Mouse (Mus musculus) G1E (cell line): ENCODE results near the gene Kansl1l. TPM values are rescaled to one million over a fixed set of nuclear protein-coding genes. Genes with fewer than 3 reads are reported as not detected.

Experiments
- ATAC-seq: 2 replicates; pipeline ENCODE4 v1.8.0; 2016; ENCODE audit warnings: mild to moderate bottlenecking; ENCODE audit not compliant: insufficient number of reproducible peaks, poor library complexity, low FRiP score, severe bottlenecking; ENCODE audit errors: extremely low read depth
- DNase-seq: peaks from one replicate; pipeline ENCODE4 v3.0.0; 2012; ENCODE audit warnings: low spot score
- H3K27me3 ChIP-seq: 2 replicates; pipeline ENCODE4 v1.6.1; 2012; ENCODE audit warnings: mild to moderate bottlenecking, low read length, inconsistent platforms; ENCODE audit not compliant: insufficient read depth
- H3K36me3 ChIP-seq: replicated peaks from 2 replicates; pipeline ENCODE3; 2012; ENCODE audit warnings: mild to moderate bottlenecking, inconsistent platforms
- H3K4me1 ChIP-seq: 2 replicates; pipeline ENCODE4 v1.6.1; 2012; ENCODE audit warnings: low read depth, low read length, inconsistent platforms, mixed read lengths; ENCODE audit not compliant: insufficient read depth
- H3K4me3 ChIP-seq: 2 replicates; pipeline ENCODE4 v1.5.1; 2012; ENCODE audit warnings: low read depth, mild to moderate bottlenecking, inconsistent platforms, low read length, moderate library complexity, mixed read lengths
- H3K9me3 ChIP-seq: replicated peaks from 2 replicates; pipeline ENCODE4 v1.6.1; 2012; ENCODE audit warnings: inconsistent platforms
- CTCF ChIP-seq: IDR thresholded peaks from 2 replicates; pipeline ENCODE4 v1.5.1; 2012; ENCODE audit warnings: low read depth, low read length, inconsistent platforms, mixed read lengths
- GATA1 ChIP-seq: IDR thresholded peaks from 2 replicates; pipeline ENCODE4 v1.6.1; 2012; ENCODE audit warnings: borderline replicate concordance, low read length, inconsistent platforms, mixed read lengths
- GATA2 ChIP-seq: IDR thresholded peaks from 2 replicates; pipeline ENCODE4 v1.6.1; 2012; ENCODE audit warnings: low read depth, low read length, inconsistent platforms, borderline replicate concordance
- POLR2AphosphoS5 ChIP-seq: IDR thresholded peaks from 2 replicates; pipeline ENCODE4 v1.6.1; 2012; ENCODE audit warnings: low read depth, low read length, inconsistent platforms; ENCODE audit not compliant: insufficient replicate concordance
- TAL1 ChIP-seq: conservative IDR thresholded peaks from 2 replicates; pipeline ENCODE4 v1.6.1; 2012; ENCODE audit warnings: low read depth, low read length, inconsistent platforms, mixed read lengths
- polyA plus RNA-seq: library from polyadenylated mRNA; stranded (reverse); fragments of >175 nt; gene quantifications from 2 replicates; pipeline ENCODE4 v1.2.3, GENCODE M21; 2012
- total RNA-seq, 2 experiments: library from RNA; stranded (forward) in 1 of 2; stranded (reverse) in 1 of 2; fragments of 200-1000 nt in 1 of 2; fragments of >200 nt in 1 of 2; fragmentation: Nextera tagmentation in 1 of 2; gene quantifications; 2 replicates each; pipeline ENCODE4 v1.2.3; 2014 to 2017

Kansl1l gene
- total and polyA plus RNA-seq, 3 experiments: 0.94 to 28.8 (median 18.7) TPM

GRCm38 (mm10) chr1:66806821-66807220, 10.5 kb downstream of the Kansl1l start:
- H3K9me3 ChIP-seq: no peaks in the 10 kb centered on the region
- peaks cover 5% of the 10 kb centered on the region for H3K36me3 ChIP-seq
- TF ChIP-seq POLR2AphosphoS5 (no peak), CTCF (no peak), GATA2 (no peak), GATA1 (no peak), TAL1 (no peak)
- ATAC-seq: no peak
- H3K4me1 ChIP-seq: no peaks in the 10 kb centered on the region
- H3K27me3 ChIP-seq: no peaks in the 10 kb centered on the region
- H3K4me3 ChIP-seq: no peak overlapping the region
- DNase-seq: no peak

- Histone ChIP-seq H3K9me3 (no peaks in the 10 kb centered on the region), H3K27me3 (no peaks in the 10 kb centered on the region), H3K4me3 (no peak overlapping the region), H3K36me3 (peaks cover 15% of the 10 kb centered on the region), H3K4me1 (no peaks in the 10 kb centered on the region)
- TF ChIP-seq POLR2AphosphoS5 (no peak), TAL1 (no peak), GATA2 (no peak), CTCF (no peak), GATA1 (no peak)
- ATAC-seq (no peak), DNase-seq (no peak)
Measured at GRCm38 (mm10) chr1:66805408-66805807, 12.0 kb downstream of the Kansl1l start.

- Histone ChIP-seq H3K4me3 (no peak overlapping the region), H3K9me3 (no peaks in the 10 kb centered on the region), H3K36me3 (peaks cover 22% of the 10 kb centered on the region), H3K4me1 (no peaks in the 10 kb centered on the region), H3K27me3 (no peaks in the 10 kb centered on the region)
- ATAC-seq (no peak), DNase-seq (no peak)
- TF ChIP-seq TAL1 (no peak), CTCF (no peak), GATA1 (no peak), GATA2 (no peak), POLR2AphosphoS5 (no peak)
Measured at GRCm38 (mm10) chr1:66804710-66805109, 12.7 kb downstream of the Kansl1l start.

- Histone ChIP-seq H3K4me3 (no peak overlapping the region), H3K27me3 (no peaks in the 10 kb centered on the region)
Measured at GRCm38 (mm10) chr1:66797962-66798361, 19.4 kb downstream of the Kansl1l start.

GRCm38 (mm10) chr1:66792838-66793466, 24.4 kb downstream of the Kansl1l start:
- no peaks in the 10 kb centered on the region for H3K27me3 ChIP-seq
- H3K36me3 ChIP-seq: peaks cover 7% of the 10 kb centered on the region
- H3K4me3 ChIP-seq: no peak overlapping the region
- H3K4me1 ChIP-seq: no peaks in the 10 kb centered on the region
- ATAC-seq: no peak
- no peak for DNase-seq
- TF ChIP-seq POLR2AphosphoS5: no peak
- TF ChIP-seq GATA2: no peak
- TF ChIP-seq TAL1: no peak
- no peak for TF ChIP-seq CTCF
- no peak for TF ChIP-seq GATA1
- no peaks in the 10 kb centered on the region for H3K9me3 ChIP-seq

More at GRCm38 (mm10) chr1:66797962-66798361, 19.4 kb downstream of the Kansl1l start:
- no peak for TF ChIP-seq CTCF
- no peak for TF ChIP-seq GATA2
- TF ChIP-seq TAL1: no peak
- no peak for TF ChIP-seq POLR2AphosphoS5
- TF ChIP-seq GATA1: no peak
- ATAC-seq (no peak), DNase-seq (no peak)
- H3K9me3 ChIP-seq: no peaks in the 10 kb centered on the region
- peaks cover 31% of the 10 kb centered on the region for H3K36me3 ChIP-seq
- H3K4me1 ChIP-seq: no peaks in the 10 kb centered on the region

GRCm38 (mm10) chr1:66782296-66782695, 35.1 kb downstream of the Kansl1l start:
- no peak for TF ChIP-seq CTCF
- no peak for TF ChIP-seq TAL1
- no peak for TF ChIP-seq GATA1
- no peak for TF ChIP-seq POLR2AphosphoS5
- no peak for TF ChIP-seq GATA2
- DNase-seq: no peak
- no peak for ATAC-seq
- H3K4me3 ChIP-seq: no peak overlapping the region
- H3K27me3 ChIP-seq: no peaks in the 10 kb centered on the region
- peaks cover 5% of the 10 kb centered on the region for H3K36me3 ChIP-seq
- H3K9me3 ChIP-seq: no peaks in the 10 kb centered on the region
- peaks cover 4% of the 10 kb centered on the region for H3K4me1 ChIP-seq
